Mouse (Mus musculus): ENCODE data around the gene Gm6871. TPM values are rescaled to one million over a fixed set of nuclear protein-coding genes. Genes with fewer than 3 reads are reported as not detected.
"Not testable (repeated sequence)": the region's sequence is repeated elsewhere in the genome, so short reads cannot be mapped to it uniquely, and the experiment has no call there.

Gm6871 gene
- polyA plus RNA-seq, 1 experiment from 2014 or later = not detected

DNA sequence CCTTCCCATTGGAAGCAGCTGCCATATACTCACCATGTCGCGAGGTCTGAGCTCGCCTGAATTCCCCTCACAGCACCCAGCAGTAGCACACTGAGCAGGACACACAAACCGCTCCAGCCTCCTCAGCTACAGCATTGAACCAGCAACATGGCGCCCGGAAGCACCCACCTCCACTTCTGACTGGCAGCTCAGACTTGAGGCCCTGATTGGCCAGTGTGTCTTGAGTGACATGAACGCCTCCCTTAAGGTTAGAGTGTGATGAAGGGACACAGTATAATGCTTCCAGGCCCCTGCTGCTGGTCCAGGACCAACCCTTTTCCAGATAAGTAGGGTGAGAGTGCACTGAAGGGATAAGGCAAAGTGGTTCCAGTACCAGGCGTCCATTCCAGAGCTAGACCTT is 12.8 kb downstream of the Gm6871 start:
- no peak for ATAC-seq (ENCODE audit: low FRiP score)

DNA sequence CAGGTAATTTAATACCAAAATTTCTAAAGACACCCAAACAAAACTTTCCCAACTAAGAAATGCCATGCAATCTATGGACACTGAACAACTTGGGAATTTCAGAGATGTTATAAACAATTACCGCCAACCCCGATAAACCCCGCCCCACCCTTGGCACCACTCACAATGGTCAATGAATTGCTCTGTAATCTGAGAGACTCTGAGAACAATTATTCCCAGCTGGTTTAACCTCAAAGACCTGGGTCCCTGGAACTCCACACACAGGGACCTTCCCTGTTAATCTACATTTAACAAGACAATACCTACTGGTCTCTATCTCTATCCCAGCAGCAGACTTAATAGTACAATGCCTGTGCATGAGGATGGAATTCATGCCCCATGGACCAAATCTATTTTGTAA is 60.8 kb downstream of the Gm6871 start:
- H3K27ac ChIP-seq (ENCODE audit: low read depth, low read length) = no peak overlapping the region
- no peaks in the 10 kb centered on the region for H3K27me3 ChIP-seq (ENCODE audit: control insufficient read depth, insufficient read depth, low read length)
- no peak for DNase-seq (ENCODE audit: low spot score)
- no peaks in the 10 kb centered on the region for H3K4me1 ChIP-seq (replicated peaks; ENCODE audit: control insufficient read depth, insufficient read depth, low read length)
- no peaks in the 10 kb centered on the region for H3K9me3 ChIP-seq (ENCODE audit: control insufficient read depth, low read length)
- H3K36me3 ChIP-seq (ENCODE audit: control insufficient read depth, insufficient read depth, low read length) = no peaks in the 10 kb centered on the region
- H3K4me3 ChIP-seq (ENCODE audit: low read depth, low read length) = no peak overlapping the region
- no peak for ATAC-seq (ENCODE audit: low FRiP score)
- 89% methylated on average over 3 of the region's 3 CpGs for WGBS
- no peak overlapping the region for H3K4me2 ChIP-seq (replicated peaks; ENCODE audit: low read depth, low read length)
- no peak overlapping the region for H3K9ac ChIP-seq (ENCODE audit: low read depth, low read length)

More for the DNA sequence above, 12.8 kb downstream of the Gm6871 start:
- Histone ChIP-seq H3K9me3 (ENCODE audit: control insufficient read depth, low read length) (no peaks in the 10 kb centered on the region), H3K4me2 (replicated peaks; ENCODE audit: low read depth, low read length) (no peak overlapping the region), H3K9ac (ENCODE audit: low read depth, low read length) (no peak overlapping the region), H3K27ac (ENCODE audit: low read depth, low read length) (no peak overlapping the region), H3K4me3 (ENCODE audit: low read depth, low read length) (no peak overlapping the region), H3K4me1 (replicated peaks; ENCODE audit: control insufficient read depth, insufficient read depth, low read length) (no peaks in the 10 kb centered on the region), H3K27me3 (ENCODE audit: control insufficient read depth, insufficient read depth, low read length) (no peaks in the 10 kb centered on the region), H3K36me3 (ENCODE audit: control insufficient read depth, insufficient read depth, low read length) (no peaks in the 10 kb centered on the region)
- DNase-seq (ENCODE audit: low spot score) = no peak
- 61% methylated on average over 8 of the region's 8 CpGs for WGBS

DNA sequence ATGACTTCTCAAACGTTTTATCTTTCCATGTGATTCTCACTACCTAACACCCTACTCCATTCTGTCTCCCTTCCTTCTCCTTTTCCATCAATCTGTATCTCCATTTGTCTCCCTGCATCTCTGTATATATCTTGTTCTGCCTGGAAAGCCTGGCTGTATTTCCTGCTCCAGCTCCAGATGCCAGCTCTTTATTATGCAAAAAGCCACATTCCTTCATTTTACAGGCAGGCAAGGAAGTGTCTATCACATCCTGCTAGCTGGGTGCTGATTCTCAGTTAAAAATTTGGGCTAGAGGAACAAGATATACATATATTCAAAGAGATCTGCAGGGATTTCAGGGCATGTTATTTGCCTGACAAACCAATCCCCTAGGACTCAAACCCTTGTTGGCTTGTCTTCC is 61.3 kb downstream of the Gm6871 start:
- WGBS = 19% methylated on average over 1 of the region's 1 CpGs
- no peaks in the 10 kb centered on the region for H3K4me1 ChIP-seq (replicated peaks; ENCODE audit: control insufficient read depth, insufficient read depth, low read length)
- no peaks in the 10 kb centered on the region for H3K27me3 ChIP-seq (ENCODE audit: control insufficient read depth, insufficient read depth, low read length)
- no peak overlapping the region for H3K9ac ChIP-seq (ENCODE audit: low read depth, low read length)
- H3K4me3 ChIP-seq (ENCODE audit: low read depth, low read length) = no peak overlapping the region
- ATAC-seq (ENCODE audit: low FRiP score) = no peak
- no peaks in the 10 kb centered on the region for H3K36me3 ChIP-seq (ENCODE audit: control insufficient read depth, insufficient read depth, low read length)
- H3K9me3 ChIP-seq (ENCODE audit: control insufficient read depth, low read length) = no peaks in the 10 kb centered on the region
- no peak for DNase-seq (ENCODE audit: low spot score)
- H3K27ac ChIP-seq (ENCODE audit: low read depth, low read length) = no peak overlapping the region
- H3K4me2 ChIP-seq (replicated peaks; ENCODE audit: low read depth, low read length) = no peak overlapping the region

DNA sequence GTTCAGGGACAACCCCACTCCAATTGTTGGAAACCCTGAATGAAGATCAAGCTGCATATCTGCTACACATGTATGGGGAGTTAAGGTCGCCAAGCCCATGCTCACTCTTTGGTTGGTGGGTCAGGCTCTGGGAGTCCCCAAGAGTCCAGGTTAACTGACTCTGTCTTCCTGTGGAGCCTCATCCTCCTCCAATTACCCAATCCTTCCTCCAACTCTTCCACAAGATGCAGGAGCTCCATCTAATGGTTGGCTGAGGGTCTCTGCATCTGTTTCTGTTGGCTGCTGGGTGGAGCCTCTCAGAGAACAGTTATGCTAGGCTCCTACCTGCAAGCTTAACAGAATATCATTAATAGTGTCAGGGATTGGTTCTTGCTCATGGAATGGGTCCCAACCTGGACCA is 71.1 kb downstream of the Gm6871 start:
- Histone ChIP-seq H3K4me2 (replicated peaks; ENCODE audit: low read depth, low read length) (no peak overlapping the region), H3K27me3 (ENCODE audit: control insufficient read depth, insufficient read depth, low read length) (no peaks in the 10 kb centered on the region), H3K9me3 (ENCODE audit: control insufficient read depth, low read length) (no peaks in the 10 kb centered on the region), H3K27ac (ENCODE audit: low read depth, low read length) (no peak overlapping the region), H3K9ac (ENCODE audit: low read depth, low read length) (no peak overlapping the region), H3K36me3 (ENCODE audit: control insufficient read depth, insufficient read depth, low read length) (no peaks in the 10 kb centered on the region), H3K4me1 (replicated peaks; ENCODE audit: control insufficient read depth, insufficient read depth, low read length) (no peaks in the 10 kb centered on the region), H3K4me3 (ENCODE audit: low read depth, low read length) (no peak overlapping the region)
- whole genome bisulfite sequencing = 57% methylated on average over 1 of the region's 1 CpGs
- no peak for ATAC-seq (ENCODE audit: low FRiP score)
- DNase-seq (ENCODE audit: low spot score) = no peak

DNA sequence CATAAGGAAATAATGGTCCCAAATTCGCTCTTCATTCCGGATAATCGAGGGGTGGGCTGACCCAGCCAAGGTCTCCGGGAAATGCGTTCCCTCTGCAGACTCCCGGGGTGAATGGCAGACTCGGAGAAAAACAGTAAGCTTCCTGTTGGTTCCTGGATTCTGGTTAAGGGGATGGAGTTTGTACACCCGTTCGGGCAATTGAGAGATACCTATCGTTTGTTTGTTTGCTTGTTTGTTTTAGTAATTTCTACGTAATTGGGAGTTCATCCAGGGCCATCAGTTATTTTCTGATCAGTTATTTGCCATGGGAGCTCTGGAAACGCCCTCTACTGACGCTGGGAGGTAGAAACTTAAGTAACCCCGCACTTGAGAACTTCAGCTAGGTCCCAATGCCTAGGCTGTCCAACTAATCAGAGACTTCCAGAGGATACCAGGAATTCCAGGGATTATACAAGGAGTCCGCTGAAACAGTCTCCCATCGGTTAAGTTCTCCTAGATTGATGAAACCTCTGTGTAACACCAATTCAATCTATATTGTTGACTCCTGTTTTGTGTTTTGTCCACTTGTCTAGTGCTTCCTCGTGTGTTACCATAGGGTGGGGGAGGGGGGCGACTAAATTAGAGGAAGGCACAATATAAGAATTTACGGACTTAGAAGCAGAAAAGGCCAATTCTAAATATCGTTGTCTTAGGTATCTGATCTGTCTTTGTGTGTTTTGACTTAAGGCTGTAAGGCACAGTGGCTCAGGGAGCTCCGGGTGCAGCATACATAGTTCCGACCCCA is 73.1 kb downstream of the Gm6871 start:
- H3K27me3 ChIP-seq (ENCODE audit: control insufficient read depth, insufficient read depth, low read length) = no peaks in the 10 kb centered on the region
- DNase-seq (ENCODE audit: low spot score) = peak; percentile 44
- no peak overlapping the region for H3K9ac ChIP-seq (ENCODE audit: low read depth, low read length)
- no peaks in the 10 kb centered on the region for H3K4me1 ChIP-seq (replicated peaks; ENCODE audit: control insufficient read depth, insufficient read depth, low read length)
- no peaks in the 10 kb centered on the region for H3K9me3 ChIP-seq (ENCODE audit: control insufficient read depth, low read length)
- peak overlapping the region; percentile 66 for H3K4me2 ChIP-seq (replicated peaks; ENCODE audit: low read depth, low read length)
- peak overlapping the region; percentile 49 for H3K4me3 ChIP-seq (ENCODE audit: low read depth, low read length)
- 20% methylated on average over 22 of the region's 22 CpGs for WGBS
- no peaks in the 10 kb centered on the region for H3K36me3 ChIP-seq (ENCODE audit: control insufficient read depth, insufficient read depth, low read length)
- ATAC-seq (ENCODE audit: low FRiP score) = peak; percentile 34
- H3K27ac ChIP-seq (ENCODE audit: low read depth, low read length) = no peak overlapping the region

DNA sequence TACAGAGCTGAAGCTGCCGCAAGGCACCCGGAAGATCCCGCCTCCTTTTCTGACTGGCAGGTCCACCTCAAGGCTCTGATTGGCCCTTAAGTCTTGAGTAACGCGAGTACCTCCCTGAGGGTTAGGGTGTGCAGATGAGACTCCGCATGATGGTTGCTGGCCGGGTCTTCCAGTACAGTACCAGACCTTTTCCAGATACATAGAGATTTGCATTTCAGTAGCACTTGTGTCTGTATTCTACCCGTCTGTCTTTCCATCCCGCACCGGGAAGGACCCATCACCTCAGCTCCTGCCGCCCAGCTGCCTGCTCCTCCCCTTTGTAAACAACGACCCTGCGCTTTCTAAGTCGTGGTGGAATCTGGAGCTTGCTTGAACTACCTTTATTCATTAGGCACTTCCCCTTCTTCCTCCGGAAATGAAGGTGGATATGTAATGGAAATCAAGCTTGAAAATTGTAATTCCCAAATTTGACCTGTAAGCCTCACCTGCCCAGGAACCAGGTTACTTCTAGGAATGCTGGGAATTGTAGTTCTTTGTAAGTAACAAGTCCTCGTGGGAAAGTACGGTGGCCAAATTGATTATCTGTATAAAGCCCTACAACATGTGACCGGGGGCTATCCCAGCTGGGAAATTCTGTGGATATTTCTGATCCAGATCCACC is 73.9 kb downstream of the Gm6871 start, which contains the start of the genes Gm20449 and AW146154:
TSS of gene Gm20449 (minus strand) at position 29 of the 661 bp plus-strand sequence.
TSS of gene AW146154 (minus strand) at position 502 of the 661 bp plus-strand sequence.
- peak within 1 kb of the TSS; percentile 49 for H3K4me3 ChIP-seq (ENCODE audit: low read depth, low read length)
- H3K4me1 ChIP-seq (replicated peaks; ENCODE audit: control insufficient read depth, insufficient read depth, low read length) = no peaks in the 10 kb centered on the region
- under 1% methylated on average over 18 of the region's 18 CpGs for WGBS
- ATAC-seq (ENCODE audit: low FRiP score) = peak; percentile 98
- H3K4me2 ChIP-seq (replicated peaks; ENCODE audit: low read depth, low read length) = peak within 1 kb of the TSS; percentile 66
- no peaks in the 10 kb centered on the region for H3K36me3 ChIP-seq (ENCODE audit: control insufficient read depth, insufficient read depth, low read length)
- no peaks in the 10 kb centered on the region for H3K27me3 ChIP-seq (ENCODE audit: control insufficient read depth, insufficient read depth, low read length)
- H3K27ac ChIP-seq (ENCODE audit: low read depth, low read length) = no peak within 1 kb of the TSS
- H3K9me3 ChIP-seq (ENCODE audit: control insufficient read depth, low read length) = peaks cover 6% of the 10 kb centered on the region
- DNase-seq (ENCODE audit: low spot score) = peak; percentile 86
- H3K9ac ChIP-seq (ENCODE audit: low read depth, low read length) = peak within 1 kb of the TSS; percentile 39

DNA sequence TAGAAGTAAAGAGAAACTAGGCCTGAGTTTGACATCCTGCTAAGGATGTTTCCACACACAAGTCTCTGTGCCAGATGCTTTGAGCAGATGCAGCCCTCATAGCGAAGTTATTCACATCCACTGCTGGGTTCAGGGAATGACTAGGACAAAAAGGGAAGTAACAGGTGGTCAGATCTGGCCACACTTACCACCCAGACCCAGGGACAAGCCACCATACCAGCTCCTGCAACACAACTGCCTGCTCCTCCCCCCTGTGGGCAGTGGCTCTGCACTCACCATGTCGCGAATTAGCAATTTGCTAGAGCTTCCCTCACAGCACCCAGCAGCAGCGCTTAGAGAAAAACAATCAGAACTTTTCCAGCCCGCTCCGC is 74.5 kb downstream of the Gm6871 start:
- peak overlapping the region; percentile 39 for H3K9ac ChIP-seq (ENCODE audit: low read depth, low read length)
- H3K4me3 ChIP-seq (ENCODE audit: low read depth, low read length) = peak overlapping the region; percentile 49
- ATAC-seq (ENCODE audit: low FRiP score) = peak; percentile 81; the same call in 1 of the 2 replicates
- H3K4me2 ChIP-seq (replicated peaks; ENCODE audit: low read depth, low read length) = peak overlapping the region; percentile 66; the same call in 1 of the 2 replicates
- DNase-seq (ENCODE audit: low spot score); H3K9me3 ChIP-seq (ENCODE audit: control insufficient read depth, low read length); H3K4me1 ChIP-seq (replicated peaks; ENCODE audit: control insufficient read depth, insufficient read depth, low read length); H3K27ac ChIP-seq (ENCODE audit: low read depth, low read length); H3K36me3 ChIP-seq (ENCODE audit: control insufficient read depth, insufficient read depth, low read length); H3K27me3 ChIP-seq (ENCODE audit: control insufficient read depth, insufficient read depth, low read length): not testable (repeated sequence)
- 0% methylated on average over 6 of the region's 6 CpGs for WGBS

DNA sequence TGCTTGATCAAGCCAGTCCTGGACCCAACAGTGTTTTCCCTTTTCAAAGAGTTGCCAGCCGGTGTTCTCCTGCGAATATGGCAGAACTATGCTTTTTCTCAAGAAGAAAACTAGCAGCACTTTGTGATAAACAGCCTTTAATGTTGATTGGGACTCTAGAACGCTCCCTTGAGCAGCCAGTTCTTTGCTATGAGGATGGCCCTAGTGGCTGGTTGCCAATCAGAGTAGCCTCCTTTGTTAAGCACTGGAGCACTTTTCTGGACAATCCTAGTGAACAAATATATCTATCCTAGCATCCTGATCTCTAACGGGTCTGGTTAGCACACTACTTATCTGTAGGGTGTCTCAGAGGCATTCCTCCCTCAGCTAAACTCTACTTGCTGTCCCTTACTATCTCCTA is 75.0 kb downstream of the Gm6871 start:
- not testable (repeated sequence) for DNase-seq (ENCODE audit: low spot score); H3K9me3 ChIP-seq (ENCODE audit: control insufficient read depth, low read length); H3K4me1 ChIP-seq (replicated peaks; ENCODE audit: control insufficient read depth, insufficient read depth, low read length); H3K4me3 ChIP-seq (ENCODE audit: low read depth, low read length); H3K36me3 ChIP-seq (ENCODE audit: control insufficient read depth, insufficient read depth, low read length); H3K27me3 ChIP-seq (ENCODE audit: control insufficient read depth, insufficient read depth, low read length); H3K4me2 ChIP-seq (replicated peaks; ENCODE audit: low read depth, low read length); H3K27ac ChIP-seq (ENCODE audit: low read depth, low read length); ATAC-seq (ENCODE audit: low FRiP score); H3K9ac ChIP-seq (ENCODE audit: low read depth, low read length)
- WGBS = 85% methylated on average over 1 of the region's 4 CpGs

DNA sequence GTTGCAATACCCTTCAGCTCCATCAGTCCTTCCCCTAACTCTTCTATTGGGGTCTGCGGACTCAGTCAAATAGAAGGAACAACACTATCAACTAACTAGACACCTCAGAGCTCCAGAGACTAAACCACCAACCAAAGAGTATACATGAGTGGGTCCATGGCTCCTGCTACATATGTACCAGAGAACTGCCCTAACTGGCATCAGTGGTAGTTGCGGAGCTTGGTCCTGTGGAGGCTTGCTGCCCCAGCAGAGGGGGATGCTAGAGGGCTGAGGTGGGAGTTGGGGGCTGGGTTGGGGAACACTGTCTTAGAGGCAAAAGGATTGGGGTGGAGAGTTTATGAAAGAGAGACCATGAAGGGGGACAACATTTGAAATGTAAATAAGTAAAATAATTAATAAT is 75.6 kb downstream of the Gm6871 start:
- Histone ChIP-seq H3K9ac (ENCODE audit: low read depth, low read length) (no peak overlapping the region), H3K9me3 (ENCODE audit: control insufficient read depth, low read length) (peaks cover 8% of the 10 kb centered on the region), H3K4me2 (replicated peaks; ENCODE audit: low read depth, low read length) (no peak overlapping the region), H3K4me3 (ENCODE audit: low read depth, low read length) (no peak overlapping the region), H3K27me3 (ENCODE audit: control insufficient read depth, insufficient read depth, low read length) (no peaks in the 10 kb centered on the region), H3K36me3 (ENCODE audit: control insufficient read depth, insufficient read depth, low read length) (no peaks in the 10 kb centered on the region), H3K27ac (ENCODE audit: low read depth, low read length) (no peak overlapping the region), H3K4me1 (replicated peaks; ENCODE audit: control insufficient read depth, insufficient read depth, low read length) (no peaks in the 10 kb centered on the region)
- ATAC-seq (ENCODE audit: low FRiP score) = no peak
- WGBS = 92% methylated on average over 2 of the region's 2 CpGs
- no peak for DNase-seq (ENCODE audit: low spot score)

Measured in hindbrain, embryonic 11.5 days (tissue).